Mouse (Mus musculus): ENCODE measurements around the gene Cacnb2. TPM values are rescaled to one million over a fixed set of nuclear protein-coding genes. Genes with fewer than 3 reads are reported as not detected.

The Cacnb2 gene
- 10 to 100 TPM; 45.8 to 61.0 TPM for total RNA-seq (2021)

- no peak for DNase-seq (ENCODE audit: low spot score in 2 of 2)
- intact Hi-C loops (cut with DNase I) = no loop called here
These were observed at the start of gene Cacnb2 for GRCm38 (mm10) chr2:14602788-14603187. Gene Cacnb2 (plus strand): TSS chr2:14603088.

GRCm38 (mm10) chr2:14568020-14568419, 34.9 kb upstream of the Cacnb2 start:
- intact Hi-C loops (cut with DNase I) = no loop called here
- no peak for DNase-seq (ENCODE audit: low spot score in 2 of 2)

- intact Hi-C loops (cut with DNase I) = no loop called here
- DNase-seq (ENCODE audit: low spot score in 2 of 2) = no peak
These were observed 31.6 kb upstream of the Cacnb2 start for GRCm38 (mm10) chr2:14571300-14571699.

GRCm38 (mm10) chr2:14589541-14589940, 13.3 kb upstream of the Cacnb2 start:
- intact Hi-C loops (cut with DNase I) = no loop called here
- DNase-seq (ENCODE audit: low spot score in 2 of 2) = no peak

- no peak for DNase-seq (ENCODE audit: low spot score in 2 of 2)
- intact Hi-C loops (cut with DNase I) = no loop called here
These were observed 4.9 kb upstream of the Cacnb2 start for GRCm38 (mm10) chr2:14597909-14598563.

- intact Hi-C loops (cut with DNase I) = loop anchor here (2.0 kb wide), 1 partner anchor 73 kb away; no protein-coding TSS in a partner anchor
- peak; percentile 60 to 64 for DNase-seq (ENCODE audit: low spot score in 2 of 2)
These were observed 1.2 kb downstream of the Cacnb2 start for GRCm38 (mm10) chr2:14603784-14604781.

- DNase-seq (ENCODE audit: low spot score in 2 of 2) = peak in 1 of 2 experiments; percentile 17
- intact Hi-C loops (cut with DNase I) = loop anchor here (2.0 kb wide), 1 partner anchor 72 kb away; no protein-coding TSS in a partner anchor
These were observed 1.9 kb downstream of the Cacnb2 start for GRCm38 (mm10) chr2:14604791-14605190.

GRCm38 (mm10) chr2:14605207-14605606, 2.3 kb downstream of the Cacnb2 start:
- no peak for DNase-seq (ENCODE audit: low spot score in 2 of 2)
- intact Hi-C loops (cut with DNase I) = loop anchor here (2.0 kb wide), 1 partner anchor 72 kb away; no protein-coding TSS in a partner anchor

- DNase-seq (ENCODE audit: low spot score in 2 of 2) = peak in 1 of 2 experiments; percentile 12
- intact Hi-C loops (cut with DNase I) = no loop called here
These were observed 5.7 kb downstream of the Cacnb2 start for GRCm38 (mm10) chr2:14608606-14609005.

- no peak for DNase-seq (ENCODE audit: low spot score in 2 of 2)
- intact Hi-C loops (cut with DNase I) = no loop called here
These were observed 9.8 kb downstream of the Cacnb2 start for GRCm38 (mm10) chr2:14612705-14613104.

- intact Hi-C loops (cut with DNase I) = no loop called here
- no peak for DNase-seq (ENCODE audit: low spot score in 2 of 2)
These were observed 13.5 kb downstream of the Cacnb2 start for GRCm38 (mm10) chr2:14616361-14616760.

GRCm38 (mm10) chr2:14620120-14620853, 17.4 kb downstream of the Cacnb2 start:
- DNase-seq (ENCODE audit: low spot score in 2 of 2) = no peak
- intact Hi-C loops (cut with DNase I) = no loop called here

GRCm38 (mm10) chr2:14620891-14621290, 18.0 kb downstream of the Cacnb2 start:
- DNase-seq (ENCODE audit: low spot score in 2 of 2) = no peak
- intact Hi-C loops (cut with DNase I) = no loop called here

GRCm38 (mm10) chr2:14623820-14624219, 20.9 kb downstream of the Cacnb2 start:
- DNase-seq (ENCODE audit: low spot score in 2 of 2) = no peak
- intact Hi-C loops (cut with DNase I) = no loop called here

GRCm38 (mm10) chr2:14629814-14630492, 27.1 kb downstream of the Cacnb2 start:
- DNase-seq (ENCODE audit: low spot score in 2 of 2) = no peak
- intact Hi-C loops (cut with DNase I) = no loop called here

- no peak for DNase-seq (ENCODE audit: low spot score in 2 of 2)
These were observed 28.7 kb downstream of the Cacnb2 start for GRCm38 (mm10) chr2:14631590-14631989.

GRCm38 (mm10) chr2:14633202-14633601, 30.3 kb downstream of the Cacnb2 start:
- DNase-seq (ENCODE audit: low spot score in 2 of 2) = no peak
- intact Hi-C loops (cut with DNase I) = no loop called here

More at GRCm38 (mm10) chr2:14631590-14631989, 28.7 kb downstream of the Cacnb2 start:
- intact Hi-C loops (cut with DNase I) = no loop called here

- no peak for DNase-seq (ENCODE audit: low spot score in 2 of 2)
- intact Hi-C loops (cut with DNase I) = no loop called here
These were observed 36.4 kb downstream of the Cacnb2 start for GRCm38 (mm10) chr2:14639266-14639665.

GRCm38 (mm10) chr2:14639877-14640276, 37.0 kb downstream of the Cacnb2 start:
- DNase-seq (ENCODE audit: low spot score in 2 of 2) = no peak
- intact Hi-C loops (cut with DNase I) = no loop called here
